Mouse (Mus musculus) A20 (cell line): Measurements from ENCODE around the gene Dnajb7.

Experiments
- DNase-seq: peaks from one replicate; pipeline ENCODE4 v3.0.0-alpha.2; 2011; ENCODE audit warnings: low read depth, low spot score

Dnajb7 gene

GRCm38 (mm10) chr15:81365246-81365645, 42.9 kb downstream of the Dnajb7 start:
- no peak for DNase-seq

GRCm38 (mm10) chr15:81364271-81364670, 43.8 kb downstream of the Dnajb7 start:
- DNase-seq: no peak

- no peak for DNase-seq
These were observed 45.6 kb downstream of the Dnajb7 start for GRCm38 (mm10) chr15:81362501-81362900.

- DNase-seq: peak; percentile 20
These were observed 46.6 kb downstream of the Dnajb7 start for GRCm38 (mm10) chr15:81361417-81362015.

GRCm38 (mm10) chr15:81361022-81361404, 47.1 kb downstream of the Dnajb7 start:
- DNase-seq: no peak

GRCm38 (mm10) chr15:81360345-81361021, 47.6 kb downstream of the Dnajb7 start, which contains the start of gene Slc25a17:
Slc25a17 (minus strand) TSS chr15:81360812.
- DNase-seq: peak; percentile 97

- DNase-seq: no peak
These were observed 48.7 kb downstream of the Dnajb7 start for GRCm38 (mm10) chr15:81359421-81359820.

GRCm38 (mm10) chr15:81358943-81359342, 49.2 kb downstream of the Dnajb7 start:
- no peak for DNase-seq

GRCm38 (mm10) chr15:81356946-81357345, 51.2 kb downstream of the Dnajb7 start:
- DNase-seq: no peak
